Comparison of ENCODE assay signal across 19 mouse cellular contexts in the genomic region with DNA sequence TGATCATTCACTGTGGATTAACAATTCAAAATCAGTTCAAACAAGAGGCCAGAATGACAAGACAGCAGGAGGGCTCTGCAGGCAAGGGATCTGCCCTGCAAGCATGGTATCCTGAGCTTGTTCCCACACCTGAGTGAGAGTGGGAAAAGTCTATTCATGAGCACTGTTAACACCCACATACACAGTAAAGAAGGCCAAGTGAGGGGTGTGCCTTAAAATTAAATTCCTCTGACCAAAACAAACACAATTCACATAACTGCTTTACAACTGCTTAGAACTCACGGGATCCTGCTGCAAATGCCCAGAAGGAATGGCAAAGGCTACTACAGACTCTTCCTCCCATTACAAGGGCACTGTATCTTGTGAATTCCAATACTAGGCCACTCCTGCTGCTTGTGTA.
"Had no signal": no experiment of that assay in that cellular context is flagged by ENCODE, and none has a peak within 500 bp of the region (broad histone marks: within the 10 kb centered on the region; RNA-seq: fewer than 3 reads in every experiment).

No protein-coding gene starts in this region.

- H3K9me3 ChIP-seq: liver, embryonic 12.5 days; midbrain, embryonic 10.5 days; midbrain, embryonic 12.5 days; neural tube, embryonic 15.5 days had no signal

- H3K4me3 ChIP-seq: liver, embryonic 12.5 days; midbrain, embryonic 10.5 days; midbrain, embryonic 12.5 days; myocyte; neural tube, embryonic 13.5 days; neural tube, embryonic 15.5 days had no signal

- H3K4me1 ChIP-seq: neural tube, embryonic 15.5 days had no signal

- ATAC-seq: liver, embryonic 12.5 days; midbrain, embryonic 16.5 days had no signal

- DNase-seq: lung, adult 18-20 months; lung, embryonic 14.5 days; midbrain, embryonic 14.5 days; retina, postnatal 1 day; right cerebral cortex, adult 18-20 months; right cerebral cortex, postnatal 25 days; right cerebral cortex, postnatal 4 days; spleen, adult 18-20 months; thymus, adult 18-20 months; thymus, postnatal 14 days; thymus, postnatal 36 days had no signal

- H3K36me3 ChIP-seq: midbrain, embryonic 12.5 days; neural tube, embryonic 15.5 days had no signal

- H3K27ac ChIP-seq: liver, embryonic 12.5 days; liver, embryonic 14.5 days; midbrain, embryonic 10.5 days; midbrain, embryonic 12.5 days; neural tube, embryonic 13.5 days; neural tube, embryonic 15.5 days had no signal

- H3K27me3 ChIP-seq: liver, embryonic 12.5 days; midbrain, embryonic 12.5 days; neural tube, embryonic 13.5 days; neural tube, embryonic 15.5 days had no signal
